Mouse (Mus musculus) lung, embryonic 16.5 days (tissue): ENCODE data around the gene Pitpnm2. TPM values are rescaled to one million over a fixed set of nuclear protein-coding genes. Genes with fewer than 3 reads are reported as not detected.

Source experiments
- ATAC-seq: fragments of 200-750 bp; cut with Nextera tagmentation; 2 replicates; pipeline ENCODE4 v1.8.0; 2017; ENCODE audit warnings: low read depth, mild to moderate bottlenecking, moderate library complexity
- H3K27ac ChIP-seq: fragments of 300-500 bp; sonication (generic); 2 replicates; pipeline ENCODE4 v1.5.1; 2014; ENCODE audit warnings: mild to moderate bottlenecking, control low read depth, low read length
- H3K27me3 ChIP-seq: fragments of 300-500 bp; sonication (generic); 2 replicates; pipeline ENCODE4 v1.6.1; 2014; ENCODE audit warnings: low read depth, low read length, mixed read lengths; ENCODE audit not compliant: control insufficient read depth, insufficient read depth
- H3K36me3 ChIP-seq: fragments of 300-500 bp; sonication (generic); 2 replicates; pipeline ENCODE4 v1.6.1; 2014; ENCODE audit warnings: low read length; ENCODE audit not compliant: control insufficient read depth, insufficient read depth
- H3K4me1 ChIP-seq: fragments of 300-500 bp; sonication (generic); replicated peaks from 2 replicates; pipeline ENCODE4 v1.6.1; 2014; ENCODE audit warnings: low read length, mixed read lengths; ENCODE audit not compliant: control insufficient read depth, insufficient read depth
- H3K4me2 ChIP-seq: fragments of 300-500 bp; sonication (generic); 2 replicates; pipeline ENCODE4 v1.6.1; 2014; ENCODE audit warnings: low read depth, low read length, control low read depth
- H3K4me3 ChIP-seq: fragments of 300-500 bp; sonication (generic); 2 replicates; pipeline ENCODE4 v1.5.1; 2014; ENCODE audit warnings: mild to moderate bottlenecking, low read length, control low read depth
- H3K9ac ChIP-seq: fragments of 300-500 bp; sonication (generic); 2 replicates; pipeline ENCODE4 v1.6.1; 2014; ENCODE audit warnings: low read length, control low read depth
- H3K9me3 ChIP-seq: fragments of 300-500 bp; sonication (generic); 2 replicates; pipeline ENCODE4 v1.6.1; 2016; ENCODE audit warnings: low read length; ENCODE audit not compliant: control insufficient read depth
- WGBS: fragments of 180-500 bp; shearing (Covaris S2); extraction: QIAGEN DNeasy Blood & Tissue Kit; methylation state at CpG from one replicate; pipeline ENCODE4 v1.1.7; 2014; 5-methylcytosine and 5-hydroxymethylcytosine counted together
- polyA plus RNA-seq: library from polyadenylated mRNA; unstranded; fragments of >200 nt; fragmentation: Nextera tagmentation; extraction: Ambion mirVana; gene quantifications from 2 replicates; pipeline ENCODE4 v1.2.1, GENCODE M21; 2015

Gene Pitpnm2
- polyA plus RNA-seq, 1 experiment from 2014 or later, result 6.6 TPM

GRCm38 (mm10) chr5:124269661-124270060 lies 20.1 kb upstream of the Pitpnm2 start:
- Histone ChIP-seq H3K9ac (no peak overlapping the region), H3K27me3 (no peaks in the 10 kb centered on the region), H3K27ac (no peak overlapping the region), H3K36me3 (no peaks in the 10 kb centered on the region; the same call in none of the 2 replicates), H3K4me2 (no peak overlapping the region), H3K4me3 (no peak overlapping the region), H3K9me3 (no peaks in the 10 kb centered on the region), H3K4me1 (no peaks in the 10 kb centered on the region; the same call in 1 of the 2 replicates)
- WGBS, result 73% methylated on average over 11 of the region's 11 CpGs
- no peak for ATAC-seq

- no peak overlapping the region for H3K4me2 ChIP-seq
- H3K27ac ChIP-seq, result no peak overlapping the region
- H3K4me3 ChIP-seq, result no peak overlapping the region
- H3K9ac ChIP-seq, result no peak overlapping the region
- no peak for ATAC-seq
- no peaks in the 10 kb centered on the region for H3K27me3 ChIP-seq
- peaks cover 4% of the 10 kb centered on the region; the same call in 1 of the 2 replicates for H3K4me1 ChIP-seq
- WGBS, result 65% methylated on average over 6 of the region's 6 CpGs
- no peaks in the 10 kb centered on the region; the same call in none of the 2 replicates for H3K36me3 ChIP-seq
- H3K9me3 ChIP-seq, result no peaks in the 10 kb centered on the region
Measured at GRCm38 (mm10) chr5:124267652-124268051, 18.1 kb upstream of the Pitpnm2 start.

- H3K4me2 ChIP-seq, result no peak overlapping the region
- no peak overlapping the region for H3K4me3 ChIP-seq
- H3K27ac ChIP-seq, result no peak overlapping the region; the same call in 1 of the 2 replicates
- no peak for ATAC-seq
- H3K36me3 ChIP-seq, result no peaks in the 10 kb centered on the region; the same call in none of the 2 replicates
- no peaks in the 10 kb centered on the region for H3K9me3 ChIP-seq
- H3K27me3 ChIP-seq, result no peaks in the 10 kb centered on the region
- WGBS, result 55% methylated on average over 6 of the region's 6 CpGs
- no peak overlapping the region for H3K9ac ChIP-seq
- peaks cover 7% of the 10 kb centered on the region; the same call in 1 of the 2 replicates for H3K4me1 ChIP-seq
Measured at GRCm38 (mm10) chr5:124266821-124267220, 17.3 kb upstream of the Pitpnm2 start.

GRCm38 (mm10) chr5:124263246-124263645 lies 13.7 kb upstream of the Pitpnm2 start:
- Histone ChIP-seq H3K9me3 (no peaks in the 10 kb centered on the region), H3K27me3 (no peaks in the 10 kb centered on the region), H3K4me2 (no peak overlapping the region), H3K9ac (peak overlapping the region; percentile 14; the same call in 1 of the 2 replicates), H3K36me3 (peaks cover 9% of the 10 kb centered on the region), H3K4me1 (peaks cover 14% of the 10 kb centered on the region; the same call in 1 of the 2 replicates), H3K4me3 (no peak overlapping the region), H3K27ac (peak overlapping the region; percentile 86)
- ATAC-seq, result no peak
- WGBS, result 64% methylated on average over 4 of the region's 4 CpGs

- ATAC-seq, result peak; percentile 80
- H3K4me2 ChIP-seq, result peak overlapping the region; percentile 25
Measured at GRCm38 (mm10) chr5:124262090-124262489, 12.5 kb upstream of the Pitpnm2 start.

GRCm38 (mm10) chr5:124259133-124259532 lies 9.6 kb upstream of the Pitpnm2 start:
- Histone ChIP-seq H3K4me1 (peaks cover 14% of the 10 kb centered on the region; the same call in 1 of the 2 replicates), H3K27ac (0 out of 2 replicates have a peak overlapping the region, but pooled peaks have one; percentile 33), H3K27me3 (no peaks in the 10 kb centered on the region), H3K36me3 (peaks cover 23% of the 10 kb centered on the region; the same call in 1 of the 2 replicates), H3K9me3 (no peaks in the 10 kb centered on the region), H3K4me3 (no peak overlapping the region), H3K9ac (no peak overlapping the region), H3K4me2 (no peak overlapping the region)
- ATAC-seq, result 0 out of 2 replicates have a peak, but pooled peaks have one; percentile 24
- 15% methylated on average over 2 of the region's 2 CpGs for WGBS

More at GRCm38 (mm10) chr5:124262090-124262489, 12.5 kb upstream of the Pitpnm2 start:
- no peak overlapping the region for H3K4me3 ChIP-seq
- H3K9me3 ChIP-seq, result no peaks in the 10 kb centered on the region
- WGBS, result 55% methylated on average over 4 of the region's 4 CpGs
- peaks cover 16% of the 10 kb centered on the region for H3K36me3 ChIP-seq
- H3K4me1 ChIP-seq, result peaks cover 14% of the 10 kb centered on the region; the same call in 1 of the 2 replicates
- H3K9ac ChIP-seq, result no peak overlapping the region
- no peaks in the 10 kb centered on the region for H3K27me3 ChIP-seq
- H3K27ac ChIP-seq, result peak overlapping the region; percentile 86

GRCm38 (mm10) chr5:124258026-124258425 lies 8.5 kb upstream of the Pitpnm2 start:
- ATAC-seq, result no peak
- no peak overlapping the region for H3K4me3 ChIP-seq

GRCm38 (mm10) chr5:124255141-124255540 lies 5.6 kb upstream of the Pitpnm2 start:
- Histone ChIP-seq H3K4me2 (no peak overlapping the region), H3K4me3 (no peak overlapping the region), H3K27ac (no peak overlapping the region), H3K9me3 (no peaks in the 10 kb centered on the region), H3K27me3 (no peaks in the 10 kb centered on the region), H3K36me3 (peaks cover 26% of the 10 kb centered on the region; the same call in 1 of the 2 replicates), H3K9ac (no peak overlapping the region), H3K4me1 (peaks cover 8% of the 10 kb centered on the region)
- no peak for ATAC-seq
- WGBS, result 89% methylated on average over 7 of the region's 7 CpGs

More at GRCm38 (mm10) chr5:124258026-124258425, 8.5 kb upstream of the Pitpnm2 start:
- Histone ChIP-seq H3K27me3 (no peaks in the 10 kb centered on the region), H3K9me3 (no peaks in the 10 kb centered on the region), H3K27ac (no peak overlapping the region), H3K4me2 (no peak overlapping the region), H3K9ac (no peak overlapping the region), H3K36me3 (peaks cover 26% of the 10 kb centered on the region; the same call in 1 of the 2 replicates), H3K4me1 (peaks cover 11% of the 10 kb centered on the region; the same call in 1 of the 2 replicates)
- 97% methylated on average over 1 of the region's 1 CpGs for WGBS

GRCm38 (mm10) chr5:124253555-124253954 lies 4.0 kb upstream of the Pitpnm2 start:
- Histone ChIP-seq H3K27me3 (no peaks in the 10 kb centered on the region), H3K4me2 (no peak overlapping the region), H3K27ac (no peak overlapping the region), H3K9me3 (no peaks in the 10 kb centered on the region), H3K4me3 (no peak overlapping the region), H3K4me1 (peaks cover 11% of the 10 kb centered on the region), H3K36me3 (peaks cover 20% of the 10 kb centered on the region; the same call in 1 of the 2 replicates), H3K9ac (no peak overlapping the region)
- 84% methylated on average over 8 of the region's 8 CpGs for WGBS
- no peak for ATAC-seq
